Mouse (Mus musculus) heart, embryonic 11.5 days (tissue): ENCODE measurements at regions not wholly inside any gene's neighbourhood (a gene's known extent, or its start where the extent isn't known, plus 50 kb on each side); places are given as distances from the start of the nearest gene placed in this dataset.

Source experiments
- ATAC-seq: fragments of 200-750 bp; cut with Nextera tagmentation; replicated peaks from 2 replicates; pipeline ENCODE4 v1.8.0; 2017; ENCODE audit warnings: moderate library complexity; ENCODE audit not compliant: insufficient number of reproducible peaks, low FRiP score, low TSS enrichment
- H3K27ac ChIP-seq: fragments of 300-500 bp; sonication (generic); 2 replicates; pipeline ENCODE4 v1.5.1; 2014; ENCODE audit warnings: mild to moderate bottlenecking, low read depth, low read length
- H3K27me3 ChIP-seq: fragments of 300-500 bp; sonication (generic); 2 replicates; pipeline ENCODE4 v1.6.1; 2014; ENCODE audit warnings: mild to moderate bottlenecking, low read length, mixed read lengths; ENCODE audit not compliant: control insufficient read depth, insufficient read depth
- H3K36me3 ChIP-seq: fragments of 300-500 bp; sonication (generic); 2 replicates; pipeline ENCODE4 v1.6.1; 2014; ENCODE audit warnings: mild to moderate bottlenecking, low read length, moderate library complexity, mixed read lengths; ENCODE audit not compliant: control insufficient read depth, insufficient read depth
- H3K4me1 ChIP-seq: fragments of 300-500 bp; sonication (generic); 2 replicates; pipeline ENCODE4 v1.6.1; 2014; ENCODE audit warnings: low read length; ENCODE audit not compliant: control insufficient read depth, insufficient read depth
- H3K4me2 ChIP-seq: fragments of 300-500 bp; sonication (generic); 2 replicates; pipeline ENCODE4 v1.6.1; 2014; ENCODE audit warnings: mild to moderate bottlenecking, moderate library complexity
- H3K4me3 ChIP-seq: fragments of 300-500 bp; sonication (generic); 2 replicates; pipeline ENCODE4 v1.5.1; 2014; ENCODE audit warnings: low read depth, low read length
- H3K9ac ChIP-seq: fragments of 300-500 bp; sonication (generic); 2 replicates; pipeline ENCODE4 v1.6.1; 2014; ENCODE audit warnings: mild to moderate bottlenecking, low read depth, low read length, moderate library complexity
- H3K9me3 ChIP-seq: fragments of 300-500 bp; sonication (generic); replicated peaks from 2 replicates; pipeline ENCODE4 v1.6.1; 2016; ENCODE audit warnings: low read length; ENCODE audit not compliant: control insufficient read depth
- WGBS: fragments of 180-500 bp; shearing (Covaris S2); extraction: QIAGEN DNeasy Blood & Tissue Kit; methylation state at CpG from one replicate; pipeline ENCODE4 v1.1.7; 2014; ENCODE audit not compliant: insufficient replicate concordance; 5-methylcytosine and 5-hydroxymethylcytosine counted together

- WGBS: 79% methylated on average over 16 of the region's 16 CpGs
- no peak for ATAC-seq
- no peaks in the 10 kb centered on the region for H3K36me3 ChIP-seq
- no peaks in the 10 kb centered on the region for H3K27me3 ChIP-seq
- H3K4me1 ChIP-seq: no peaks in the 10 kb centered on the region
- H3K9ac ChIP-seq: no peak overlapping the region
- H3K4me3 ChIP-seq: no peak overlapping the region
- no peaks in the 10 kb centered on the region for H3K9me3 ChIP-seq
- H3K27ac ChIP-seq: no peak overlapping the region
- no peak overlapping the region for H3K4me2 ChIP-seq
These were observed 59.2 kb upstream of the Cnih3 start for GRCm38 (mm10) chr1:181293079-181293865.

DNA sequence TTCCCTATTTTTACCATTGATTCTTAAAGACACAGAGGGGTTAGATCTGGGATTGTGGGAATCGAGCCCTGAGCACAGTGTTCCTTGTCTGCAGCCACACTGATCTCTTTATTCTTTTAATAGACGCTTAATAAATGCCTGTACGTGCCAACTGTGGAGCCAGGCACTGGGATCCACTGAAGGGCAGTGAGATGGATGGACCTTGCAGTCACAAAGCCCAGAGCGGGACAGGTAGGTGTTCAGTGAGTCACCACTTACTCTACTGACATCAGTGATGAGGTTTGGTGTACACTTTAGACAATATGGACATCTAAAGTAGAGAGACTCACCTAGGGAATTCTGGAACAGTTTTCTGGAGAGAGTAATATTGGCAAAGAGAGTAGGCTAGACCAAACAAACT, 56.8 kb upstream of the Cnih3 start:
- Histone ChIP-seq H3K36me3 (no peaks in the 10 kb centered on the region), H3K27ac (no peak overlapping the region), H3K27me3 (no peaks in the 10 kb centered on the region), H3K4me3 (no peak overlapping the region), H3K4me1 (no peaks in the 10 kb centered on the region), H3K4me2 (no peak overlapping the region), H3K9me3 (no peaks in the 10 kb centered on the region), H3K9ac (no peak overlapping the region)
- WGBS: 82% methylated on average over 4 of the region's 4 CpGs
- ATAC-seq: no peak

DNA sequence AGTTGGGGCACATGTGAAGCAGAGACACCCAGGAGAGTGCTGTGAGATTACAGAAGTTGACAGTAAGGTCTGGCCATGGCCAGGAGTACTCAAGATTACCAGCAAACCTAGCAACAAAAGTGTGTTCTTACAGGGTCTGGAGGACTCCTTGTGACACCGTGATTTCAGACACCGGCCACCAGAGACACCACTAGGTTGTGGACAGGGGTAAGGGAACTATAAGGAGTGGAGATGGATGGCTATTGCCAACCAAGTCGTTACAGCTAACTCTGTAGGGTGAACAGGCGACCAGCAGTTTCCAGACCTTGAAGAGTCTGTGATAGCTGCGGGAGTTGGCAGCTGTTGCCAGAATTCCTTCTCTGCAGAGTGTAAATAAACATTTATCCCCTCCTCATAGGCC, 54.4 kb upstream of the Cnih3 start:
- ATAC-seq: no peak
- 62% methylated on average over 5 of the region's 5 CpGs for WGBS
- Histone ChIP-seq H3K4me2 (no peak overlapping the region), H3K27ac (no peak overlapping the region), H3K9ac (no peak overlapping the region), H3K27me3 (no peaks in the 10 kb centered on the region), H3K4me3 (no peak overlapping the region), H3K9me3 (no peaks in the 10 kb centered on the region), H3K4me1 (no peaks in the 10 kb centered on the region), H3K36me3 (no peaks in the 10 kb centered on the region)

GRCm38 (mm10) chr1:181299075-181299665, 53.3 kb upstream of the Cnih3 start:
- Histone ChIP-seq H3K4me2 (no peak overlapping the region), H3K9ac (no peak overlapping the region), H3K4me1 (no peaks in the 10 kb centered on the region), H3K4me3 (no peak overlapping the region), H3K27ac (no peak overlapping the region), H3K9me3 (no peaks in the 10 kb centered on the region), H3K36me3 (no peaks in the 10 kb centered on the region), H3K27me3 (no peaks in the 10 kb centered on the region)
- 82% methylated on average over 14 of the region's 14 CpGs for WGBS
- ATAC-seq: no peak

GRCm38 (mm10) chr1:181299826-181300225, 52.6 kb upstream of the Cnih3 start:
- Histone ChIP-seq H3K4me1 (no peaks in the 10 kb centered on the region), H3K4me3 (no peak overlapping the region), H3K4me2 (no peak overlapping the region), H3K27me3 (no peaks in the 10 kb centered on the region), H3K36me3 (no peaks in the 10 kb centered on the region), H3K9ac (no peak overlapping the region), H3K27ac (no peak overlapping the region), H3K9me3 (no peaks in the 10 kb centered on the region)
- ATAC-seq: no peak
- WGBS: 90% methylated on average over 6 of the region's 6 CpGs

DNA sequence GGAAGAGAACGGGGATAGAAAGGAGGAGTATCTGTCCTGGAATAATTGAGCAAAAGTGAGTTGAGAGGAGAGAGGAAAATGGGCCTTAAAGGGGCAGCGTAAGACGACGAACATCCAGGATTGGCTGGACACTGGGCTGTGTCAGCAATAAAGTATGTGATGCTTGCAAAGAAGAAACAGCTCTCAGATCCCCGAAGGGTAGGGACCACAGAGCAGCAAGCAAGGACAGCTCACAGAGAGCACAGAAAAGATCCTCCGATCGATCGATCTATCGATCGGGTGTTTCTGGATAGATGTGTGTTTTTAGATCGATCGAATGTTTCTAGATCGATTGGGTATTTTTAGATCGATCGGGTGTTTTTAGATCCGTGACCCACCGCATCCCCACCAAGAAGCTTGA, 50.3 kb upstream of the Cnih3 start:
- Histone ChIP-seq H3K4me3 (no peak overlapping the region), H3K9me3 (no peaks in the 10 kb centered on the region), H3K9ac (no peak overlapping the region), H3K27me3 (no peaks in the 10 kb centered on the region), H3K27ac (no peak overlapping the region), H3K4me2 (no peak overlapping the region), H3K36me3 (no peaks in the 10 kb centered on the region), H3K4me1 (no peaks in the 10 kb centered on the region)
- 93% methylated on average over 17 of the region's 17 CpGs for WGBS
- ATAC-seq: no peak
